Mouse (Mus musculus): ENCODE measurements around the gene Slc4a2. TPM values are rescaled to one million over a fixed set of nuclear protein-coding genes. Genes with fewer than 3 reads are reported as not detected.
A peak's percentile ranks its signal among the peaks of the same experiment; 100 is the strongest.

The Slc4a2 gene
- polyA plus RNA-seq, 1 experiment, result 90.6 TPM

DNA sequence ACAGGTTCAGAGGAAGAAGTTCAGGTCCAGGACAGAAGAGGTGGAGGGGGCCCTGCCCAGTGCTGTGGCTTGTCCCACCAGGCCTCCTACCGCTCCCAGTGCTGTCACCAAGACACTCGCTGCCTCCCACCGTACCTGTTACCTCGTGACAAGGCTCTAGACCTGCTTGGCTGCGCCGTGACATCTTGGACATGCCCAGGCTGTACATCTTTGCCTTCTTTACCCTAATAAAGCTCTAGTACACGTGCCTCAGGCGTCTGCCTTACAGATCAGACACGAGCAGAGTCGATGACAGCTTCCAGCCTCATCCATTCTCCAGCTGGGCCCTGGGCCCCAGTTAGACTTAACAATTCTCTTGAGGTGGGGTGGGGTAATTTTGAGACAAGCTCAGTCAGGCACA, 6.0 kb upstream of the Slc4a2 start:
- H3K4me3 ChIP-seq (ENCODE audit: low read depth, low read length), result no peak overlapping the region
- WGBS, result 92% methylated on average over 10 of the region's 10 CpGs
- H3K4me1 ChIP-seq (ENCODE audit: control insufficient read depth, insufficient read depth, insufficient read length, low read length), result peaks cover 16% of the 10 kb centered on the region
- H3K27me3 ChIP-seq (ENCODE audit: control insufficient read depth, insufficient read depth, low read length), result no peaks in the 10 kb centered on the region
- H3K27ac ChIP-seq (ENCODE audit: insufficient read depth, low read depth, low read length), result no peak overlapping the region
- no peak for TF ChIP-seq POLR2A (IDR thresholded peaks at IDR 0.05; ENCODE audit: low read depth, low read length)
- no peak for TF ChIP-seq CTCF (IDR thresholded peaks at IDR 0.05; ENCODE audit: extremely low read depth, insufficient read length, insufficient replicate concordance, low read depth, low read length)
- H3K36me3 ChIP-seq (ENCODE audit: control insufficient read depth, insufficient read depth, low read length), result peaks cover 5% of the 10 kb centered on the region; the same call in 1 of the 2 replicates

DNA sequence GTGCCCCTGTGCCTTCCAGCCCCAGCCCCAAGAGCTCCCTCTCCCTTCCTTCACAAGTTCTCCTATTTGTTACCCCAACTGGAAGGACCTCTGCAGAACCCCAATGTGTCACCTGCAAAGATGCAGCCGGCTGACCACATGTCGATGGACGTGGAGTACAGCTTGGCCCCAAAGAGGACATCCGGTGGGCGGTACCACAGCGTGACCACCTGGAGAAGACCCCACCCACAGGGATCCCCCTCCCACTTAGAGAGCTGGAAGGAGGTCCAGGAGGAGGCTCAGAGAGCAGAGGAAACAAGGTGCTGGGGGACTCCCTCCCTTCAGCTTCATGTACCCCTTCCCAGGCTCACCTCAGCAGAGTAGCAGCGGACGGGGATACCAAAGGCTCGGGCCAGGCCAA, 3.3 kb upstream of the Slc4a2 start:
- no peak for TF ChIP-seq POLR2A (IDR thresholded peaks at IDR 0.05; ENCODE audit: low read depth, low read length)
- TF ChIP-seq CTCF (IDR thresholded peaks at IDR 0.05; ENCODE audit: extremely low read depth, insufficient read length, insufficient replicate concordance, low read depth, low read length), result no peak
- Histone ChIP-seq H3K27ac (ENCODE audit: insufficient read depth, low read depth, low read length) (no peak overlapping the region), H3K27me3 (ENCODE audit: control insufficient read depth, insufficient read depth, low read length) (no peaks in the 10 kb centered on the region), H3K4me1 (ENCODE audit: control insufficient read depth, insufficient read depth, insufficient read length, low read length) (peaks cover 7% of the 10 kb centered on the region; the same call in 1 of the 2 replicates), H3K4me3 (ENCODE audit: low read depth, low read length) (no peak overlapping the region), H3K36me3 (ENCODE audit: control insufficient read depth, insufficient read depth, low read length) (peaks cover 5% of the 10 kb centered on the region; the same call in 1 of the 2 replicates)
- 94% methylated on average over 9 of the region's 9 CpGs for WGBS

DNA sequence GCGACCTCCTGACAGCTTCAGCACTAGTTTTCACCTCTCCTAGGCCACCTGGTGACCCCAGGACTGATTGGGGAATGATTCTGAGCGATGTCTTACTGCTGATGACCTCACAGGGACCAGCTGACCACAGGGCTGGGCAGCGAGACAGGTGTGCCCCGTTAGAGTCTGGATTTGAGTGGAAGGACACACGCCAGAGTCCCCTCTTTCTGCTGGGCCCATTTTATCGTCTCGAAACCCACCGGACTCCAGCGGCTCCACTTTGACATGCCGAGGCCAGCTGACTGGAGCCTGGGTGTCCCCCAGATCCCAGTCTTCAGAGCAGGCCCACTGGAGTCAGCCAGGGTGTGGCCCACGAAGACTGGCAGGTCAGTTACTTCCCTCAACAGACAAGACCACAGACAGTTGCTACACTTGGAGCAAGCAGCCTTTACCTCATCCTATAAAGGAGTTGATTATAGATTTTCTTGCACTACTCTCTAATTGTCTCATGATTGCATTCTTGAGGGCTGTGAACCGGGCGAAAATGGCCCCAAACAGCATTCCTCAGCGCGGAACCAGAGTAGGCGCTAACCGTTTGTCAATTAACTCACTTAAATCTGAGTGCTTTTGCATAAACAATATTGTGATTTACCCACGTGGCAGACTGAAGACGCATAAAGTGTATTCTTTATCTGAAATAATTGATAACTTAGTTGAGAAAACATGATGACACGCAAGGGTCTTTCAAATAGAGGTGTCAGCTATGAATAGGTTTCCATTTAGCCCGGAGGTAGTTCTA, 556 bp downstream of the Slc4a2 start:
- Histone ChIP-seq H3K36me3 (ENCODE audit: control insufficient read depth, insufficient read depth, low read length) (peaks cover 5% of the 10 kb centered on the region; the same call in 1 of the 2 replicates), H3K27ac (ENCODE audit: insufficient read depth, low read depth, low read length) (peak overlapping the region; percentile 97), H3K27me3 (ENCODE audit: control insufficient read depth, insufficient read depth, low read length) (no peaks in the 10 kb centered on the region), H3K4me3 (ENCODE audit: low read depth, low read length) (peak overlapping the region; percentile 73), H3K4me1 (ENCODE audit: control insufficient read depth, insufficient read depth, insufficient read length, low read length) (peaks cover 28% of the 10 kb centered on the region)
- WGBS, result 3% methylated on average over 21 of the region's 21 CpGs
- TF ChIP-seq CTCF (IDR thresholded peaks at IDR 0.05; ENCODE audit: extremely low read depth, insufficient read length, insufficient replicate concordance, low read depth, low read length) (no peak), POLR2A (IDR thresholded peaks at IDR 0.05; ENCODE audit: low read depth, low read length) (no peak)

DNA sequence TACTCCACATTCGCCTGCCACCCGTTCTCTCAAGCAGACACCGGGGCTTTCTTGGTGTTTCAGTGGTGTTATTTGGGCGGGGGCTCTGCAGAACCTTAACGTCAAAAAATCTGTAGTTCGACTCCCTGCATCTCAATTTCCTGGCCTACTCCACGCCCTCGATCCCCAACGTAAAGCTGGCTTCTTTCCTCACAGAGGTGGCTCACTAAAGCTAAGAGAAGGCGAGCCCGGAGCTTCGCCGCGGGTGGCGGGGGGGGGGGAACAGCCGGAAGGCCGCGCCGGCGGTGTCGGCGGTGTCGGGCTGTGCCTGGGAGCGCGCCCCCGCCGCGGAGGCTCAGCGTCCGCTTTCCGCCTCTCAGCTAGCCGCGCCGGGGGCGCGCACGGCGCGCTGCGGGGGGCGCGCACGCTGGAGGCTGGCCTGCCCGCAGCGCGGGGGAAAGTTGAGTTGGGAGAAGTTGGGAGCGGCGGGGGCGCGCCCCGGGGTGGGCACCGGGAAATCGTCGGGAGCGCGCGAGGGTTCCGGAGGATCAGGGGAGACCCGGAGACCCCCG, 1.3 kb downstream of the Slc4a2 start:
- TF ChIP-seq CTCF (IDR thresholded peaks at IDR 0.05; ENCODE audit: extremely low read depth, insufficient read length, insufficient replicate concordance, low read depth, low read length), result no peak
- TF ChIP-seq POLR2A (IDR thresholded peaks at IDR 0.05; ENCODE audit: low read depth, low read length), result no peak; the same call in 1 of the 2 replicates
- WGBS, result under 1% methylated on average over 59 of the region's 60 CpGs
- H3K36me3 ChIP-seq (ENCODE audit: control insufficient read depth, insufficient read depth, low read length), result peaks cover 7% of the 10 kb centered on the region

DNA sequence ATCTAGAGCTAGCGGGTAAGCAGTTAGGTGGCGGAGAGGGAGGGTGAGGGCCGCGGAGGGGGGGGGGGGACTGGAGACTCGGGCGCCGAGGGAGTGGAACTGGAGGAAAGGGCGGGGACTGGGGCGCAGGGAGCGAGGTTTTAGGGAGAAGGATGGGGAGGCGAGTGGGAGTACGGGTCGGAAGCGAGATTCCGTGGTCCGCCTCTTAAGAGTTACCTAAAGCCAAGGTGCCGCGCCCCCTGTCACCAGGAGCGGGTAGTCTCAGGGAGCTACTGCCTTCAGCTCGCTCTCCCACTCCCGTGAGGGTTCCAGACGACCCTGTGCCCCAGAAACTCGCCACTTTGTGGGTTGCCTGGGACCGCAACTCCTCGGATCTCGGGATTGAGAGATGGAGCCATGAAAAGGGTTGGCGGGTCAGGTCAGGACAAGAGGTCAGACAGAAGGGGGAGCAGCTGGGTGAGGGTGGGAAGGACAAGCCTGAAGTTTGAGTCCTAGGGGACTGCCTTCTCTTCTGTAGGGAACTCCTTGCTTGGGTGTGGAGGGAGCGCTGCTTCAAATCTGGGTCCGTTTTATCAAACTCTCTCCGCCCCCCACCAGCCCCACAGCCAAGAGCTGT, 1.9 kb downstream of the Slc4a2 start:
- under 1% methylated on average over 25 of the region's 30 CpGs for WGBS
- H3K27ac ChIP-seq (ENCODE audit: insufficient read depth, low read depth, low read length), result no peak overlapping the region
- no peaks in the 10 kb centered on the region for H3K27me3 ChIP-seq (ENCODE audit: control insufficient read depth, insufficient read depth, low read length)
- peaks cover 12% of the 10 kb centered on the region for H3K36me3 ChIP-seq (ENCODE audit: control insufficient read depth, insufficient read depth, low read length)
- H3K4me1 ChIP-seq (ENCODE audit: control insufficient read depth, insufficient read depth, insufficient read length, low read length), result peaks cover 31% of the 10 kb centered on the region
- H3K4me3 ChIP-seq (ENCODE audit: low read depth, low read length), result peak overlapping the region; percentile 73
- TF ChIP-seq POLR2A (IDR thresholded peaks at IDR 0.05; ENCODE audit: low read depth, low read length) (no peak), CTCF (IDR thresholded peaks at IDR 0.05; ENCODE audit: extremely low read depth, insufficient read length, insufficient replicate concordance, low read depth, low read length) (no peak)

More for the DNA sequence above, 1.3 kb downstream of the Slc4a2 start:
- Histone ChIP-seq H3K27me3 (ENCODE audit: control insufficient read depth, insufficient read depth, low read length) (no peaks in the 10 kb centered on the region), H3K4me1 (ENCODE audit: control insufficient read depth, insufficient read depth, insufficient read length, low read length) (peaks cover 31% of the 10 kb centered on the region), H3K27ac (ENCODE audit: insufficient read depth, low read depth, low read length) (peak overlapping the region; percentile 97), H3K4me3 (ENCODE audit: low read depth, low read length) (peak overlapping the region; percentile 73)

DNA sequence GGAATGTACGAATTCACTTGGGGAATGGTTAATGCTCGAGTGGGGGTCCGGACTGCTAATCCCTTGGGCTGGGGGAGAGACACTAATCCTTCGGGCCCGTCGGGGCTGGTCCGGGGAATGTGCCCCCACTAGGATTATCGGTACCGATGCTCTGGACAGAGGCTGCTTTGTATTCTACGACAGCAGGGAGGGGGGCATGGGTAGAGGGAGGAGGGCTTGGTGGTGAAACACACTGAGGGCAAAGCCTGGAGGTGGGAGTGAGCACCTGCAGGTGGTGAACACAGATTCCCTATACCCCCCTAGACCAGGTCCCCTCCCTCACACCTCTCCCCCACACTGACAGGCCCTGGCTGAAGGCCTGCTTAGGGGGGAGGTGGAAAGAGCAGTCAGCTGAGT, 2.4 kb downstream of the Slc4a2 start:
- H3K4me3 ChIP-seq (ENCODE audit: low read depth, low read length), result peak overlapping the region; percentile 73
- no peak for TF ChIP-seq POLR2A (IDR thresholded peaks at IDR 0.05; ENCODE audit: low read depth, low read length)
- TF ChIP-seq CTCF (IDR thresholded peaks at IDR 0.05; ENCODE audit: extremely low read depth, insufficient read length, insufficient replicate concordance, low read depth, low read length), result no peak
- peaks cover 31% of the 10 kb centered on the region for H3K4me1 ChIP-seq (ENCODE audit: control insufficient read depth, insufficient read depth, insufficient read length, low read length)
- 3% methylated on average over 10 of the region's 10 CpGs for WGBS
- no peak overlapping the region for H3K27ac ChIP-seq (ENCODE audit: insufficient read depth, low read depth, low read length)
- H3K36me3 ChIP-seq (ENCODE audit: control insufficient read depth, insufficient read depth, low read length), result peaks cover 15% of the 10 kb centered on the region
- no peaks in the 10 kb centered on the region for H3K27me3 ChIP-seq (ENCODE audit: control insufficient read depth, insufficient read depth, low read length)
